Mouse (Mus musculus) midbrain, postnatal 0 days (tissue): ENCODE measurements at regions not wholly inside any gene's neighbourhood (a gene's known extent, or its start where the extent isn't known, plus 50 kb on each side); places are given as distances from the start of the nearest gene placed in this dataset.

Experiments used
- ATAC-seq: fragments of 200-750 bp; cut with Nextera tagmentation; 2 replicates; pipeline ENCODE4 v1.8.0; 2017; ENCODE audit warnings: moderate number of reproducible peaks, mild to moderate bottlenecking, moderate TSS enrichment, moderate library complexity; ENCODE audit not compliant: low FRiP score
- DNase-seq: peaks from one replicate; pipeline ENCODE4 v3.0.0-alpha.2; 2015; ENCODE audit warnings: low spot score
- H3K27ac ChIP-seq: fragments of 300-500 bp; sonication (generic); 2 replicates; pipeline ENCODE4 v1.5.1; 2014; ENCODE audit warnings: low read depth, mild to moderate bottlenecking, low read length, mixed read lengths
- H3K27me3 ChIP-seq: fragments of 300-500 bp; sonication (generic); 2 replicates; pipeline ENCODE4 v1.6.1; 2014; ENCODE audit warnings: low read length, control low read depth, mixed read lengths; ENCODE audit not compliant: insufficient read depth
- H3K36me3 ChIP-seq: fragments of 300-500 bp; sonication (generic); 2 replicates; pipeline ENCODE4 v1.6.1; 2014; ENCODE audit warnings: low read length, control low read depth, mixed read lengths; ENCODE audit not compliant: insufficient read depth
- H3K4me1 ChIP-seq: fragments of 300-500 bp; sonication (generic); 2 replicates; pipeline ENCODE4 v1.6.1; 2014; ENCODE audit warnings: mild to moderate bottlenecking, control low read depth, antibody characterized with exemption, low read length, mixed read lengths; ENCODE audit not compliant: insufficient read depth
- H3K4me2 ChIP-seq: fragments of 300-500 bp; sonication (generic); 2 replicates; pipeline ENCODE4 v1.6.1; 2014; ENCODE audit warnings: low read depth, mild to moderate bottlenecking, low read length, mixed read lengths; ENCODE audit not compliant: poor library complexity, severe bottlenecking
- H3K4me3 ChIP-seq: fragments of 300-500 bp; sonication (generic); 2 replicates; pipeline ENCODE4 v1.5.1; 2014; ENCODE audit warnings: low read depth, mild to moderate bottlenecking, low read length, moderate library complexity
- H3K9ac ChIP-seq: fragments of 300-500 bp; sonication (generic); replicated peaks from 2 replicates; pipeline ENCODE4 v1.6.1; 2014; ENCODE audit warnings: mild to moderate bottlenecking, low read length, moderate library complexity, mixed read lengths; ENCODE audit not compliant: poor library complexity, severe bottlenecking
- H3K9me3 ChIP-seq: fragments of 300-500 bp; sonication (generic); 2 replicates; pipeline ENCODE4 v1.6.1; 2016; ENCODE audit warnings: low read length, control low read depth
- CTCF ChIP-seq: IDR thresholded peaks from 2 replicates; pipeline ENCODE4 v1.5.1; 2016; ENCODE audit warnings: antibody characterized with exemption, mild to moderate bottlenecking
- WGBS: fragments of 180-500 bp; shearing (Covaris S2); extraction: QIAGEN DNeasy Blood & Tissue Kit; methylation state at CpG from one replicate; pipeline ENCODE4 v1.1.7; 2014; 5-methylcytosine and 5-hydroxymethylcytosine counted together

GRCm38 (mm10) chr8:35321270-35321865, 444.2 kb upstream of the Gm19410 start:
- Histone ChIP-seq H3K9me3 (no peaks in the 10 kb centered on the region), H3K36me3 (no peaks in the 10 kb centered on the region), H3K4me1 (no peaks in the 10 kb centered on the region), H3K4me2 (no peak overlapping the region), H3K27ac (no peak overlapping the region), H3K9ac (no peak overlapping the region), H3K4me3 (no peak overlapping the region), H3K27me3 (no peaks in the 10 kb centered on the region)
- WGBS, result 84% methylated on average over 10 of the region's 10 CpGs
- TF ChIP-seq CTCF, result no peak
- no peak for DNase-seq
- ATAC-seq, result no peak

GRCm38 (mm10) chr8:35323180-35323975, 442.2 kb upstream of the Gm19410 start:
- no peak overlapping the region for H3K9ac ChIP-seq
- no peak for DNase-seq

More at GRCm38 (mm10) chr8:35323180-35323975, 442.2 kb upstream of the Gm19410 start:
- H3K36me3 ChIP-seq, result no peaks in the 10 kb centered on the region
- H3K4me3 ChIP-seq, result no peak overlapping the region
- TF ChIP-seq CTCF, result no peak
- no peaks in the 10 kb centered on the region for H3K4me1 ChIP-seq
- WGBS, result 83% methylated on average over 15 of the region's 15 CpGs
- H3K9me3 ChIP-seq, result no peaks in the 10 kb centered on the region
- no peak overlapping the region for H3K27ac ChIP-seq
- ATAC-seq, result no peak
- H3K27me3 ChIP-seq, result no peaks in the 10 kb centered on the region
- no peak overlapping the region for H3K4me2 ChIP-seq
